Mouse (Mus musculus) bone marrow macrophage, adult 2 months (primary cell): ENCODE measurements around the gene Nrxn1. TPM values are rescaled to one million over a fixed set of nuclear protein-coding genes. Genes with fewer than 3 reads are reported as not detected.

ENCODE experiments used
- H3K27ac ChIP-seq: 2 replicates; pipeline ENCODE4 v1.5.1; 2012; ENCODE audit warnings: low read depth, low read length; ENCODE audit not compliant: insufficient read depth
- H3K4me1 ChIP-seq: 2 replicates; pipeline ENCODE4 v1.6.1; 2012; ENCODE audit warnings: low read length; ENCODE audit not compliant: control insufficient read depth, insufficient read depth
- H3K4me3 ChIP-seq: 2 replicates; pipeline ENCODE4 v1.5.1; 2012; ENCODE audit warnings: mild to moderate bottlenecking, low read length, moderate library complexity; ENCODE audit not compliant: insufficient read depth
- CTCF ChIP-seq: IDR thresholded peaks from 2 replicates; pipeline ENCODE4 v1.5.1; 2012; ENCODE audit warnings: low read depth, mild to moderate bottlenecking, low read length, moderate library complexity
- POLR2A ChIP-seq: IDR thresholded peaks from 2 replicates; pipeline ENCODE4 v1.6.1; 2012; ENCODE audit warnings: mild to moderate bottlenecking, low read depth, low read length, borderline replicate concordance
- polyA plus RNA-seq: library from polyadenylated mRNA; stranded (reverse); fragments of >200 nt; gene quantifications from 2 replicates; pipeline ENCODE4 v1.2.4, GENCODE M21; 2012; ENCODE audit not compliant: missing spikeins, insufficient read depth, insufficient read length

Nrxn1 gene
- polyA plus RNA-seq, 1 experiment, result not detected

DNA sequence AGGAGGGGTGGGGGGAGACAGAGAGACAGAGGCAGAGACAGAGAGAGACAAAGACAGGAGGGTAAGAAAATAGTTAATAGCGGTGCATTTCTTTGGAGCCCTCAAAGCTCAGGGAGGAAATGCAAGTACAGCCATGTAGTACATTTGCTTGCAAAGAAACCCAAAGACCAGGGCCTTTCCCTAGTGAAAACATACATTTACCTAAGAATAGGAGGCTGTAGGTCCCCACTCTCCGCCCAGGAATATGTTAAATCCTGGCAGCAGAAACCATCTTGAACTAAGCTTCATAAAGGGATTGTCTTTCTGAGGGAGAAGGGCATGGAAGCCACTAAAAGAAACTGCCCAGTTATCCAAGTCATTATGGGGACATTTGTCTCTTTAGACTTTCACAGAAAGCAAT is 461.5 kb downstream of the Nrxn1 start:
- Histone ChIP-seq H3K27ac (no peak overlapping the region), H3K4me1 (no peaks in the 10 kb centered on the region), H3K4me3 (no peak overlapping the region)
- no peak for TF ChIP-seq POLR2A
- TF ChIP-seq CTCF, result no peak

DNA sequence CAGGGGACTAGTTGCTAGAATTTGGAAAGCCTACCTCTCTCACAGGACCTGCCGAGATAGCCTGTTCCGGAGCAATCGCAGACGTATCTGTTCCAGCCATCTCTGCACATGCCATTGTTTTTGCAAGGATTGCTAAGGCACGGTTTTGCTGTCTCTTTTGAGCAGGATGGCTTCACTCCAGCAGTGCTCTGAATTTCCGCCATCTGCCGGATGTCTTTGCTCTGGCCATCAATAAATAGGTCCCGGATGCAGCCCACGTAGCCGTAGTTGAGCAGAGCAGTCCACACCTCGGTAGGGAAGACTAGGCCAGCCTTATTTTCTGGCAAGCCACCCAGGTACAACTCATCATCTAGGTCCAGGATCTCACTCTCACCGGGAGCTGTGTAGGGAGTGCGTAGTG is 463.0 kb downstream of the Nrxn1 start:
- no peaks in the 10 kb centered on the region for H3K4me1 ChIP-seq
- no peak for TF ChIP-seq CTCF
- TF ChIP-seq POLR2A, result no peak
- no peak overlapping the region for H3K4me3 ChIP-seq
- H3K27ac ChIP-seq, result no peak overlapping the region

DNA sequence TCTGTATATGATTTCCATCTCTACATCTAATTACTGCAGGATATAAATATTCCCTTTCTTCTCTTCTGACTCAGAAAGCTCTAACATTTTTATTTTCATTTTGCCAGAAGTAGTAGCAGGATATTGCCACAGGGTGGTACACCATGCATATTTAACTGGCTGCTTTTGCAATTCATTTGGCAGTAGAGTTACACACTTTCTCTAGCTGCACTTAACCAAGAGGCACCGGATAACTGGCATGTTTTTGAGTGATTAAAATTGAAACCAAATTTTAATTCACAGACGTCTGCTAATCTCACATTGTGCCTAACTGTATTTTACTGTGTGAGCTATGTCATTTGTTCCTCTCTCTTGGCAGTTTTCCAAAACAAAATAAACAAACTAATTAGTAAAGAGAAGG is 464.4 kb downstream of the Nrxn1 start:
- no peak overlapping the region for H3K27ac ChIP-seq
- no peaks in the 10 kb centered on the region for H3K4me1 ChIP-seq
- H3K4me3 ChIP-seq, result no peak overlapping the region
- no peak for TF ChIP-seq POLR2A
- TF ChIP-seq CTCF, result no peak

GRCm38 (mm10) chr17:90628004-90628403 is 464.9 kb downstream of the Nrxn1 start:
- no peaks in the 10 kb centered on the region for H3K4me1 ChIP-seq
- H3K4me3 ChIP-seq, result no peak overlapping the region
- H3K27ac ChIP-seq, result no peak overlapping the region
- no peak for TF ChIP-seq POLR2A
- TF ChIP-seq CTCF, result no peak

DNA sequence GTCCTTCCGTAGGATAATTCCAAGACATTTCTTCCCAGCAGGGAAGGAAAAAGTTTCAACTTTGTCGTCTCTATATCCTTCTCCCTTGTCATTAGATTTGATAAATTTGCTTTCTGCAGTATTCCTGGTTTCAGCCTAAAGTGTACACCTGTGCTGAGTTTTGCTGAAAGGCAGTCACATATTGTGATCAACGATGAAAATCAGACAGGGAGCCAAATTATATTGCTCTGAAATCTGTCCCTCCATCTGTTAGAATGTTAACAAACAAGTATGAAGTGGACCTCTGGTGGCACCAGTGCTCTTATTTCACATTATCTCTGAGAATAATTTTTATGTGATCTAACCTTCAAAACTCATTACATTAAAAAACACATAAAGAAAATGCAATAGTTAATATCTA is 465.5 kb downstream of the Nrxn1 start:
- no peak overlapping the region for H3K4me3 ChIP-seq
- no peak overlapping the region for H3K27ac ChIP-seq
- no peak for TF ChIP-seq CTCF
- TF ChIP-seq POLR2A, result no peak
- H3K4me1 ChIP-seq, result no peaks in the 10 kb centered on the region

DNA sequence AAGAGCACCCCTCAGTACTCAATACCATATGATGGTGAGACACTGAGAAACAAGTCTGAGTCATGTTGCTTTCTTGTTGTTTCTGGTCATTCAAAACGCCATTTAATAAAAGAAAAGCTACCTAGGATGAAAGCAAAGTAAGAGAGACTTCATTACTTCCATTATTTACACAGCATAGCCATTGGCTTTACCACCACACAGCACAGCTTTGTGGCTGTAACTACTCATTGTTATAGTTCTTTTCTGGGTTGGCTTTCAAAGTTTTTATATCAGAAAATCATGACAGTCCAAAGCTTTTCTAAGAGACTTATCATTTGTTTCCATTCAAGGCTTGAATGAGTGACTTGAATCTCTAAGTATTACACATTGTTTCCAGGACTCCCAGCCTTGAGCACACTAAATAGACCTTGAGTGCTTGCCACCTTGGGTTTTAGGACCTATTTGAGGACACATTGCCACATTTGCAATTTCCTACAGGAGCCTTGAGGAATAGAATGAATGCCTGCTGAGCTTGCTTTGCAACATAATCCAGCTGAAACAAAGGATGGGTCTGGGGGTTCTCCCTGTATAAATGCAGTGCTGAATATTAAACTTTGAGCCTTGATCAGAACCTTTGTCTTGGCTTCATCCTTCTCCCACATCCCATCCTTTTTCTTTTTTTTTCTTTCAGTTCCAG is 468.1 kb downstream of the Nrxn1 start:
- no peak overlapping the region for H3K27ac ChIP-seq
- no peak for TF ChIP-seq POLR2A
- no peak for TF ChIP-seq CTCF
- no peak overlapping the region for H3K4me3 ChIP-seq
- H3K4me1 ChIP-seq, result no peaks in the 10 kb centered on the region

GRCm38 (mm10) chr17:90621828-90622227 is 471.0 kb downstream of the Nrxn1 start:
- no peak overlapping the region for H3K27ac ChIP-seq
- TF ChIP-seq CTCF, result no peak
- no peak for TF ChIP-seq POLR2A
- no peaks in the 10 kb centered on the region for H3K4me1 ChIP-seq
- no peak overlapping the region for H3K4me3 ChIP-seq

DNA sequence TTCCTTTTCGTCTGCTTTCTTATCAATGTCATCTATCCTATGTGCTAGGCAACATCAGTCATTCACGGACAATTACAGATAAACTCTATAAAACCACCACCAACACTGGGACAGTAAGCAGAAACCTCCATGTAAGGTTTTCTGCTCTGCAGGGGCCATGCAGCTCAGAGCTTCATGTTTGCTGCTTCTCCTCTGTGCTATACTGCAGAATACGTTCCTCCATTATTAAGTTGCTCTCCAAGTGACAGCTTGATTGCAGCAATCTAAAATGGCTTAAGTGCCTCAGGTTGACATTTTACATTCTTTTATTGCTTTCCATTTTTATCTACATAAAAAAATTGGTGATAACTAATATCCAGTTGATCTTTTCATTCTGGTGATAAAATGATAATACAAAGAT is 477.9 kb downstream of the Nrxn1 start:
- Histone ChIP-seq H3K4me1 (no peaks in the 10 kb centered on the region), H3K27ac (no peak overlapping the region), H3K4me3 (no peak overlapping the region)
- TF ChIP-seq POLR2A, result no peak
- no peak for TF ChIP-seq CTCF

GRCm38 (mm10) chr17:90607427-90607806 is 485.5 kb downstream of the Nrxn1 start:
- TF ChIP-seq POLR2A (no peak), CTCF (no peak)
- no peak overlapping the region for H3K4me3 ChIP-seq
- no peaks in the 10 kb centered on the region for H3K4me1 ChIP-seq
- H3K27ac ChIP-seq, result no peak overlapping the region

- Histone ChIP-seq H3K27ac (no peak overlapping the region), H3K4me1 (no peaks in the 10 kb centered on the region), H3K4me3 (no peak overlapping the region)
- TF ChIP-seq CTCF (no peak), POLR2A (no peak)
These were observed 486.0 kb downstream of the Nrxn1 start for GRCm38 (mm10) chr17:90606718-90607426.
